Mouse (Mus musculus) lung, adult 2 months (tissue): ENCODE results near the gene Tmub2. TPM values are rescaled to one million over a fixed set of nuclear protein-coding genes. Genes with fewer than 3 reads are reported as not detected.

Experiments used
- DNase-seq: peaks from one replicate; pipeline ENCODE4 v3.0.0; 2022
- H3K4me1 ChIP-seq: fragments of 200-500 bp; 2 replicates; pipeline ENCODE4 v1.6.1; 2011; ENCODE audit warnings: low read length; ENCODE audit not compliant: control insufficient read depth, insufficient read depth
- H3K4me3 ChIP-seq: fragments of 200-500 bp; replicated peaks from 2 replicates; pipeline ENCODE3; 2011; ENCODE audit warnings: low read depth, mild to moderate bottlenecking, control low read depth, low read length; ENCODE audit errors: extremely low read depth
- CTCF ChIP-seq: fragments of 200-500 bp; IDR thresholded peaks from 2 replicates; pipeline ENCODE4 v1.5.1; 2011; ENCODE audit warnings: mild to moderate bottlenecking, low read length, control low read depth; ENCODE audit not compliant: insufficient read depth
- POLR2A ChIP-seq: fragments of 200-500 bp; IDR thresholded peaks from 2 replicates; pipeline ENCODE4 v1.6.1; 2011; ENCODE audit warnings: low read depth, mild to moderate bottlenecking, control low read depth, low read length, borderline replicate concordance; ENCODE audit errors: extremely low read depth
- WGBS: fragments of 180-500 bp; shearing (Covaris S2); methylation state at CpG from one replicate; pipeline ENCODE4 v1.1.7; 2018; 5-methylcytosine and 5-hydroxymethylcytosine counted together
- polyA plus RNA-seq: library from polyadenylated mRNA; depleted of rRNA; stranded (reverse); fragments of >200 nt; gene quantifications from 2 replicates; pipeline ENCODE4 v1.2.3, GENCODE M21; 2012; rRNA removed

Tmub2 gene
- 46.3 and 53.4 TPM in 2 replicates for polyA plus RNA-seq

GRCm38 (mm10) chr11:102284501-102285094 is at the start of gene Tmub2:
Gene Tmub2 (plus strand): TSS chr11:102284931.
- TF ChIP-seq CTCF = no peak
- no peak; the same call in 1 of the 2 replicates for TF ChIP-seq POLR2A
- H3K4me3 ChIP-seq = peak within 1 kb of the TSS; percentile 82
- WGBS = under 1% methylated on average over 32 of the region's 32 CpGs
- peak; percentile 95 for DNase-seq
- 0 out of 2 replicates have a peak, but pooled peaks cover 4% of the 10 kb centered on the region for H3K4me1 ChIP-seq

GRCm38 (mm10) chr11:102236022-102236421 is 48.7 kb upstream of the Tmub2 start:
- Histone ChIP-seq H3K4me3 (no peak overlapping the region), H3K4me1 (no peaks in the 10 kb centered on the region)
- TF ChIP-seq POLR2A = no peak
- TF ChIP-seq CTCF = no peak
- 56% methylated on average over 2 of the region's 2 CpGs for WGBS
- no peak for DNase-seq

GRCm38 (mm10) chr11:102240636-102241035 is 44.1 kb upstream of the Tmub2 start:
- WGBS = 76% methylated on average over 6 of the region's 6 CpGs
- no peak for DNase-seq
- TF ChIP-seq CTCF = no peak
- no peak for TF ChIP-seq POLR2A
- no peak overlapping the region for H3K4me3 ChIP-seq
- H3K4me1 ChIP-seq = no peaks in the 10 kb centered on the region

- no peak overlapping the region for H3K4me3 ChIP-seq
- WGBS = 75% methylated on average over 5 of the region's 5 CpGs
- TF ChIP-seq CTCF = no peak
- no peak for TF ChIP-seq POLR2A
- no peaks in the 10 kb centered on the region for H3K4me1 ChIP-seq
- no peak for DNase-seq
These were observed 43.5 kb upstream of the Tmub2 start for GRCm38 (mm10) chr11:102241246-102241645.

GRCm38 (mm10) chr11:102241874-102242273 is 42.9 kb upstream of the Tmub2 start:
- no peak for DNase-seq
- H3K4me1 ChIP-seq = no peaks in the 10 kb centered on the region
- TF ChIP-seq POLR2A = no peak
- WGBS = 58% methylated on average over 5 of the region's 5 CpGs
- H3K4me3 ChIP-seq = no peak overlapping the region

- H3K4me1 ChIP-seq = peaks cover 2% of the 10 kb centered on the region; the same call in 1 of the 2 replicates
- WGBS = 1% methylated on average over 32 of the region's 32 CpGs
- H3K4me3 ChIP-seq = peak overlapping the region; percentile 14
- no peak for TF ChIP-seq POLR2A
- no peak for TF ChIP-seq CTCF
- peak; percentile 34 for DNase-seq
These were observed 39.7 kb upstream of the Tmub2 start for GRCm38 (mm10) chr11:102244926-102245449.

GRCm38 (mm10) chr11:102245581-102246272 is 39.0 kb upstream of the Tmub2 start:
- WGBS = 54% methylated on average over 14 of the region's 14 CpGs
- no peak overlapping the region for H3K4me3 ChIP-seq
- DNase-seq = no peak
- H3K4me1 ChIP-seq = peaks cover 2% of the 10 kb centered on the region; the same call in 1 of the 2 replicates
- TF ChIP-seq CTCF = no peak
- no peak for TF ChIP-seq POLR2A

GRCm38 (mm10) chr11:102246273-102246635 is 38.5 kb upstream of the Tmub2 start:
- no peak overlapping the region for H3K4me3 ChIP-seq
- no peak for DNase-seq
- 57% methylated on average over 6 of the region's 6 CpGs for WGBS
- H3K4me1 ChIP-seq = peaks cover 2% of the 10 kb centered on the region; the same call in 1 of the 2 replicates
- TF ChIP-seq POLR2A (no peak), CTCF (no peak)

- TF ChIP-seq POLR2A = no peak
- TF ChIP-seq CTCF = no peak
- DNase-seq = no peak
- 90% methylated on average over 4 of the region's 4 CpGs for WGBS
- Histone ChIP-seq H3K4me3 (no peak overlapping the region), H3K4me1 (peaks cover 2% of the 10 kb centered on the region; the same call in 1 of the 2 replicates)
These were observed 37.9 kb upstream of the Tmub2 start for GRCm38 (mm10) chr11:102246871-102247270.

GRCm38 (mm10) chr11:102248630-102249230 is 36.0 kb upstream of the Tmub2 start, which contains the start of gene BC030867:
Gene BC030867 (plus strand): TSS chr11:102248882.
- under 1% methylated on average over 41 of the region's 41 CpGs for WGBS
- TF ChIP-seq POLR2A (no peak), CTCF (peak; percentile 66)
- DNase-seq = peak; percentile 90
- peak within 1 kb of the TSS; percentile 57 for H3K4me3 ChIP-seq
- H3K4me1 ChIP-seq = peaks cover 2% of the 10 kb centered on the region; the same call in 1 of the 2 replicates
